Mouse (Mus musculus) olfactory bulb, adult 2 months (tissue): ENCODE measurements around the gene Tas1r3.

Experiments used
- CTCF ChIP-seq: fragments of 200-500 bp; IDR thresholded peaks from 2 replicates; pipeline ENCODE4 v1.5.1; 2012; ENCODE audit warnings: low read depth, mild to moderate bottlenecking, low read length, moderate library complexity; ENCODE audit not compliant: insufficient read depth
- POLR2A ChIP-seq: fragments of 200-500 bp; IDR thresholded peaks from 2 replicates; pipeline ENCODE4 v1.6.1; 2012; ENCODE audit warnings: mild to moderate bottlenecking, low read depth, low read length, moderate library complexity; ENCODE audit not compliant: insufficient read depth

DNA sequence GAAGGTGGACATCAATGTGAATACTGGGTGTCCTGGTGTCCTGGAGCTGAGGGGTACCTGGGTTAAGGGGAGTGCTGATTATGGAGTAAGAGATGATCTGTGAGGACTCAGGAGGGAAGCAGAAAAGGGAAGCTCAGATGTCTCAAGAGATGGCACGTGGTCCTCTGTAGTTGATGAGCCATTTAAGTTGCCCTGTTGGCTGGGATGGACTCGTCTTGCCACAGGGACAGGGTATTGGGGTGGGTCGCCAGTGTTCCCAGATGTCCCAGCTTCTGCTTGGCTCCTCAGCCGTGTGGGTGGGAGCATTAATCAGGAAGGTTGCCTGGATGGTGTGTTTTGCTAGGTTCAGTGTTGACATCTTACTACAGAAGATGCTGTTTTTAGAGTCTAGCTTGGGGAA, 29.9 kb downstream of the Tas1r3 start:
- TF ChIP-seq CTCF: no peak
- no peak for TF ChIP-seq POLR2A
